Mouse (Mus musculus): ENCODE data around the gene Ap5z1. TPM values are rescaled to one million over a fixed set of nuclear protein-coding genes. Genes with fewer than 3 reads are reported as not detected.

The Ap5z1 gene
- polyA plus RNA-seq, 1 experiment from 2014 or later: 6.4 TPM

GRCm38 (mm10) chr5:142510061-142510414 is 46.3 kb downstream of the Ap5z1 start:
- no peak for TF ChIP-seq CTCF (IDR thresholded peaks at IDR 0.05; ENCODE audit: low read depth)
- Histone ChIP-seq H3K27me3 (ENCODE audit: insufficient read depth, low read length) (no peaks in the 10 kb centered on the region), H3K36me3 (ENCODE audit: insufficient read depth, low read length) (no peaks in the 10 kb centered on the region), H3K4me2 (ENCODE audit: low read length) (no peak overlapping the region), H3K9me3 (replicated peaks; ENCODE audit: low read length) (no peaks in the 10 kb centered on the region), H3K4me1 (replicated peaks; ENCODE audit: insufficient read depth, low read length) (peaks cover 5% of the 10 kb centered on the region; the same call in 1 of the 2 replicates), H3K9ac (ENCODE audit: low read depth, low read length) (no peak overlapping the region), H3K4me3 (replicated peaks; ENCODE audit: low read depth, low read length) (no peak overlapping the region), H3K27ac (no peak overlapping the region)
- ATAC-seq (replicated peaks; ENCODE audit: low FRiP score, low read depth): no peak
- no peak for DNase-seq (ENCODE audit: low spot score)
- WGBS: 69% methylated on average over 7 of the region's 7 CpGs

- 82% methylated on average over 4 of the region's 4 CpGs for WGBS
- DNase-seq (ENCODE audit: low spot score) (no peak), ATAC-seq (replicated peaks; ENCODE audit: low FRiP score, low read depth) (no peak)
- H3K9me3 ChIP-seq (replicated peaks; ENCODE audit: low read length): no peaks in the 10 kb centered on the region
- H3K36me3 ChIP-seq (ENCODE audit: insufficient read depth, low read length): no peaks in the 10 kb centered on the region
- no peak overlapping the region for H3K4me3 ChIP-seq (replicated peaks; ENCODE audit: low read depth, low read length)
- no peaks in the 10 kb centered on the region for H3K27me3 ChIP-seq (ENCODE audit: insufficient read depth, low read length)
- H3K4me1 ChIP-seq (replicated peaks; ENCODE audit: insufficient read depth, low read length): peaks cover 5% of the 10 kb centered on the region; the same call in 1 of the 2 replicates
- no peak overlapping the region for H3K27ac ChIP-seq
- TF ChIP-seq CTCF (IDR thresholded peaks at IDR 0.05; ENCODE audit: low read depth): no peak
- no peak overlapping the region for H3K9ac ChIP-seq (ENCODE audit: low read depth, low read length)
- no peak overlapping the region for H3K4me2 ChIP-seq (ENCODE audit: low read length)
These were observed 48.4 kb downstream of the Ap5z1 start for GRCm38 (mm10) chr5:142512112-142512511.

- no peak overlapping the region for H3K27ac ChIP-seq
- no peaks in the 10 kb centered on the region for H3K4me1 ChIP-seq (replicated peaks; ENCODE audit: insufficient read depth, low read length)
- no peak overlapping the region for H3K9ac ChIP-seq (ENCODE audit: low read depth, low read length)
- 51% methylated on average over 6 of the region's 6 CpGs for WGBS
- 0 out of 2 replicates have a peak, but pooled peaks cover 3% of the 10 kb centered on the region for H3K9me3 ChIP-seq (replicated peaks; ENCODE audit: low read length)
- DNase-seq (ENCODE audit: low spot score): no peak
- no peak overlapping the region for H3K4me2 ChIP-seq (ENCODE audit: low read length)
- no peak overlapping the region for H3K4me3 ChIP-seq (replicated peaks; ENCODE audit: low read depth, low read length)
- no peak for ATAC-seq (replicated peaks; ENCODE audit: low FRiP score, low read depth)
- no peaks in the 10 kb centered on the region for H3K36me3 ChIP-seq (ENCODE audit: insufficient read depth, low read length)
- TF ChIP-seq CTCF (IDR thresholded peaks at IDR 0.05; ENCODE audit: low read depth): no peak
- H3K27me3 ChIP-seq (ENCODE audit: insufficient read depth, low read length): no peaks in the 10 kb centered on the region
These were observed 55.2 kb downstream of the Ap5z1 start for GRCm38 (mm10) chr5:142518973-142519372.

GRCm38 (mm10) chr5:142520360-142520759 is 56.6 kb downstream of the Ap5z1 start:
- 68% methylated on average over 4 of the region's 4 CpGs for whole genome bisulfite sequencing
- no peaks in the 10 kb centered on the region for H3K27me3 ChIP-seq (ENCODE audit: insufficient read depth, low read length)
- ATAC-seq (replicated peaks; ENCODE audit: low FRiP score, low read depth) (no peak), DNase-seq (ENCODE audit: low spot score) (no peak)
- no peak overlapping the region for H3K27ac ChIP-seq
- no peak for TF ChIP-seq CTCF (IDR thresholded peaks at IDR 0.05; ENCODE audit: low read depth)
- H3K4me1 ChIP-seq (replicated peaks; ENCODE audit: insufficient read depth, low read length): no peaks in the 10 kb centered on the region
- H3K4me3 ChIP-seq (replicated peaks; ENCODE audit: low read depth, low read length): no peak overlapping the region
- no peak overlapping the region for H3K9ac ChIP-seq (ENCODE audit: low read depth, low read length)
- H3K4me2 ChIP-seq (ENCODE audit: low read length): no peak overlapping the region
- H3K9me3 ChIP-seq (replicated peaks; ENCODE audit: low read length): 0 out of 2 replicates have a peak, but pooled peaks cover 3% of the 10 kb centered on the region
- H3K36me3 ChIP-seq (ENCODE audit: insufficient read depth, low read length): no peaks in the 10 kb centered on the region

GRCm38 (mm10) chr5:142521195-142521866 is 57.6 kb downstream of the Ap5z1 start:
- H3K4me3 ChIP-seq (replicated peaks; ENCODE audit: low read depth, low read length): no peak overlapping the region
- no peak overlapping the region for H3K4me2 ChIP-seq (ENCODE audit: low read length)
- 0 out of 2 replicates have a peak, but pooled peaks cover 3% of the 10 kb centered on the region for H3K9me3 ChIP-seq (replicated peaks; ENCODE audit: low read length)
- DNase-seq (ENCODE audit: low spot score): no peak
- ATAC-seq (replicated peaks; ENCODE audit: low FRiP score, low read depth): no peak
- no peaks in the 10 kb centered on the region for H3K36me3 ChIP-seq (ENCODE audit: insufficient read depth, low read length)
- no peak overlapping the region for H3K9ac ChIP-seq (ENCODE audit: low read depth, low read length)
- no peak for TF ChIP-seq CTCF (IDR thresholded peaks at IDR 0.05; ENCODE audit: low read depth)
- no peaks in the 10 kb centered on the region for H3K27me3 ChIP-seq (ENCODE audit: insufficient read depth, low read length)
- H3K4me1 ChIP-seq (replicated peaks; ENCODE audit: insufficient read depth, low read length): no peaks in the 10 kb centered on the region
- 85% methylated on average over 11 of the region's 11 CpGs for WGBS
- no peak overlapping the region for H3K27ac ChIP-seq

GRCm38 (mm10) chr5:142524711-142525464 is 61.1 kb downstream of the Ap5z1 start:
- Histone ChIP-seq H3K9me3 (replicated peaks; ENCODE audit: low read length) (0 out of 2 replicates have a peak, but pooled peaks cover 3% of the 10 kb centered on the region), H3K27ac (no peak overlapping the region), H3K36me3 (ENCODE audit: insufficient read depth, low read length) (no peaks in the 10 kb centered on the region), H3K27me3 (ENCODE audit: insufficient read depth, low read length) (no peaks in the 10 kb centered on the region; the same call in 1 of the 2 replicates), H3K4me2 (ENCODE audit: low read length) (no peak overlapping the region), H3K4me3 (replicated peaks; ENCODE audit: low read depth, low read length) (no peak overlapping the region), H3K4me1 (replicated peaks; ENCODE audit: insufficient read depth, low read length) (no peaks in the 10 kb centered on the region), H3K9ac (ENCODE audit: low read depth, low read length) (no peak overlapping the region)
- no peak for DNase-seq (ENCODE audit: low spot score)
- TF ChIP-seq CTCF (IDR thresholded peaks at IDR 0.05; ENCODE audit: low read depth): no peak
- no peak for ATAC-seq (replicated peaks; ENCODE audit: low FRiP score, low read depth)
- WGBS: 66% methylated on average over 8 of the region's 8 CpGs

Other genes with a start within 250 kb of the Ap5z1 start
- gene Foxk1, start 62.4 kb upstream of the Ap5z1 start, polyA plus RNA-seq (2015; fragmentation: Nextera tagmentation; extraction: Ambion mirVana): 5.6 and 5.8 TPM in 2 replicates
- 0.04 and 0.14 TPM in 2 replicates for gene Papolb, start 66.1 kb downstream of the Ap5z1 start, polyA plus RNA-seq (2015; fragmentation: Nextera tagmentation; extraction: Ambion mirVana)
- 0.61 and 1.2 TPM in 2 replicates for gene Radil, start 87.2 kb downstream of the Ap5z1 start, polyA plus RNA-seq (2015; fragmentation: Nextera tagmentation; extraction: Ambion mirVana)
- gene Mmd2, start 144.9 kb downstream of the Ap5z1 start, polyA plus RNA-seq (2015; fragmentation: Nextera tagmentation; extraction: Ambion mirVana): 0.59 and 0.64 TPM in 2 replicates
- gene Wipi2, start 163.8 kb downstream of the Ap5z1 start, polyA plus RNA-seq (2015; fragmentation: Nextera tagmentation; extraction: Ambion mirVana): 41.8 and 46.2 TPM in 2 replicates
- gene Slc29a4, start 228.6 kb downstream of the Ap5z1 start, polyA plus RNA-seq (2015; fragmentation: Nextera tagmentation; extraction: Ambion mirVana): 2.5 and 3.1 TPM in 2 replicates